ENCODE assay signal across 18 mouse cellular contexts in genomic region chrX:104749356-104749755, GRCm38 (mm10).
DNase-seq lines count a peak whose midpoint lies in the region; ATAC-seq and TF ChIP-seq lines count a peak whose summit lies in the region.
"Had no signal": no experiment of that assay in that cellular context is flagged by ENCODE, and none has a peak within 500 bp of the region (broad histone marks: within the 10 kb centered on the region; RNA-seq: fewer than 3 reads in every experiment).

No protein-coding gene starts in this region.

- no peaks in the 10 kb centered on the region for H3K36me3 ChIP-seq in embryonic facial prominence, embryonic 14.5 days (ENCODE audit: control insufficient read depth, insufficient read depth, low read length)
- H3K36me3 ChIP-seq: hindbrain, embryonic 10.5 days; limb, embryonic 13.5 days; midbrain, embryonic 12.5 days; neural tube, embryonic 13.5 days had no signal

- ATAC-seq in embryonic facial prominence, embryonic 14.5 days (ENCODE audit: low read depth): no peak; the same call in 1 of the 2 replicates

- WGBS in embryonic facial prominence, embryonic 14.5 days: 73% methylated on average over 1 of the region's 1 CpGs

- no peaks in the 10 kb centered on the region for H3K4me1 ChIP-seq in embryonic facial prominence, embryonic 14.5 days (ENCODE audit: control insufficient read depth, insufficient read depth, low read length)
- H3K4me1 ChIP-seq: hindbrain, embryonic 10.5 days; limb, embryonic 13.5 days; midbrain, embryonic 12.5 days; neural tube, embryonic 13.5 days had no signal

- peaks cover 3% of the 10 kb centered on the region; the same call in 1 of the 2 replicates for H3K27me3 ChIP-seq in embryonic facial prominence, embryonic 14.5 days (replicated peaks; ENCODE audit: control insufficient read depth, insufficient read depth, low read length)

- TF ChIP-seq CTCF in layer of hippocampus, adult 2 months (conservative IDR thresholded peaks at IDR 0.05): peak; percentile 66

- H3K9me3 ChIP-seq in embryonic facial prominence, embryonic 14.5 days (ENCODE audit: control insufficient read depth, low read length): no peaks in the 10 kb centered on the region
- H3K9me3 ChIP-seq: hindbrain, embryonic 10.5 days; limb, embryonic 13.5 days; midbrain, embryonic 12.5 days; neural tube, embryonic 13.5 days had no signal

- no peak overlapping the region for H3K4me2 ChIP-seq in embryonic facial prominence, embryonic 14.5 days (ENCODE audit: low read depth, low read length)
- H3K4me2 ChIP-seq: limb, embryonic 13.5 days; midbrain, embryonic 12.5 days; neural tube, embryonic 13.5 days had no signal

- no peak overlapping the region for H3K27ac ChIP-seq in layer of hippocampus, adult 2 months
- no peak overlapping the region for H3K27ac ChIP-seq in embryonic facial prominence, embryonic 14.5 days (replicated peaks; ENCODE audit: low read depth, low read length)
- H3K27ac ChIP-seq: hindbrain, embryonic 10.5 days; limb, embryonic 13.5 days; midbrain, embryonic 12.5 days; neural tube, embryonic 13.5 days had no signal

- DNase-seq in embryo, embryonic 11 days: peak; percentile 2
- DNase-seq in embryo, embryonic 9.5 days (ENCODE audit: extremely low spot score): no peak
- DNase-seq in layer of hippocampus, adult 2 months (ENCODE audit: low spot score in 2 of 2): no peak
- no peak for DNase-seq in layer of hippocampus, postnatal 25 days (ENCODE audit: extremely low spot score in 1 of 2, low spot score in 1 of 2)
- peak; percentile 3 for DNase-seq in CD4-positive helper T cell, adult 2 months (ENCODE audit: low read depth, low spot score)
- peak; percentile 20 for DNase-seq in embryonic facial prominence, embryonic 14.5 days (ENCODE audit: low spot score)
- no peak for DNase-seq in cerebellum, adult 9-11 months
- no peak for DNase-seq in layer of hippocampus, adult 9-11 months
- DNase-seq: adrenal gland, postnatal 14 days; B cell, adult 2 months; cerebellum, postnatal 36 days; heart, adult 18-20 months; kidney, adult 2 months; lung, postnatal 10 days had no signal

- no peak overlapping the region for H3K9ac ChIP-seq in embryonic facial prominence, embryonic 14.5 days (ENCODE audit: low read depth, low read length)
- H3K9ac ChIP-seq: limb, embryonic 13.5 days; midbrain, embryonic 12.5 days; neural tube, embryonic 13.5 days had no signal

- H3K4me3 ChIP-seq in layer of hippocampus, adult 2 months: no peak overlapping the region
- H3K4me3 ChIP-seq in embryonic facial prominence, embryonic 14.5 days (ENCODE audit: low read depth, low read length): no peak overlapping the region
- H3K4me3 ChIP-seq: hindbrain, embryonic 10.5 days; limb, embryonic 13.5 days; midbrain, embryonic 12.5 days; neural tube, embryonic 13.5 days had no signal

Comparison
In these comparisons a context has a peak if more than half of its experiments do, and no peak if none do; other contexts are left out.
1. DNase-seq: peak in embryo, embryonic 11 days (single experiment), CD4-positive helper T cell, adult 2 months (single experiment) and embryonic facial prominence, embryonic 14.5 days (single experiment); none in embryo, embryonic 9.5 days (single experiment), layer of hippocampus, adult 2 months (0 of 2), layer of hippocampus, postnatal 25 days (0 of 2), cerebellum, adult 9-11 months (single experiment) and layer of hippocampus, adult 9-11 months (single experiment).